Mouse (Mus musculus): ENCODE results near the gene Itga11. TPM values are rescaled to one million over a fixed set of nuclear protein-coding genes. Genes with fewer than 3 reads are reported as not detected.

Gene Itga11
- polyA plus RNA-seq, 1 experiment from 2014 or later, result 0.82 TPM

- ATAC-seq (ENCODE audit: low FRiP score, low TSS enrichment), result no peak
- H3K9ac ChIP-seq (replicated peaks; ENCODE audit: low read length), result no peak overlapping the region
- WGBS, result 62% methylated on average over 1 of the region's 1 CpGs
- no peaks in the 10 kb centered on the region for H3K36me3 ChIP-seq (ENCODE audit: insufficient read depth, low read length)
- H3K4me3 ChIP-seq (ENCODE audit: low read length), result no peak overlapping the region
- no peak overlapping the region for H3K4me2 ChIP-seq (replicated peaks; ENCODE audit: low read depth, low read length)
- H3K9me3 ChIP-seq (ENCODE audit: low read length), result no peaks in the 10 kb centered on the region
- H3K4me1 ChIP-seq (ENCODE audit: insufficient read depth, low read length), result peaks cover 16% of the 10 kb centered on the region
- H3K27ac ChIP-seq (ENCODE audit: low read length), result no peak overlapping the region
- peaks cover 32% of the 10 kb centered on the region for H3K27me3 ChIP-seq (ENCODE audit: insufficient read depth, low read length)
These were observed 2.5 kb upstream of the Itga11 start for GRCm38 (mm10) chr9:62675172-62675571.

GRCm38 (mm10) chr9:62678550-62679155 lies 1.0 kb downstream of the Itga11 start:
- Histone ChIP-seq H3K27me3 (ENCODE audit: insufficient read depth, low read length) (peaks cover 32% of the 10 kb centered on the region), H3K9ac (replicated peaks; ENCODE audit: low read length) (peak overlapping the region; percentile 43), H3K4me2 (replicated peaks; ENCODE audit: low read depth, low read length) (peak overlapping the region; percentile 85), H3K27ac (ENCODE audit: low read length) (no peak overlapping the region), H3K36me3 (ENCODE audit: insufficient read depth, low read length) (no peaks in the 10 kb centered on the region), H3K4me3 (ENCODE audit: low read length) (peak overlapping the region; percentile 42), H3K4me1 (ENCODE audit: insufficient read depth, low read length) (peaks cover 16% of the 10 kb centered on the region), H3K9me3 (ENCODE audit: low read length) (no peaks in the 10 kb centered on the region)
- WGBS, result 6% methylated on average over 22 of the region's 22 CpGs
- peak; percentile 11; the same call in 1 of the 2 replicates for ATAC-seq (ENCODE audit: low FRiP score, low TSS enrichment)

- Histone ChIP-seq H3K4me2 (replicated peaks; ENCODE audit: low read depth, low read length) (no peak overlapping the region), H3K4me3 (ENCODE audit: low read length) (no peak overlapping the region), H3K4me1 (ENCODE audit: insufficient read depth, low read length) (peaks cover 16% of the 10 kb centered on the region), H3K9ac (replicated peaks; ENCODE audit: low read length) (no peak overlapping the region), H3K27ac (ENCODE audit: low read length) (no peak overlapping the region), H3K36me3 (ENCODE audit: insufficient read depth, low read length) (no peaks in the 10 kb centered on the region), H3K9me3 (ENCODE audit: low read length) (no peaks in the 10 kb centered on the region), H3K27me3 (ENCODE audit: insufficient read depth, low read length) (peaks cover 32% of the 10 kb centered on the region)
- WGBS, result 76% methylated on average over 4 of the region's 4 CpGs
- no peak for ATAC-seq (ENCODE audit: low FRiP score, low TSS enrichment)
These were observed 1.8 kb downstream of the Itga11 start for GRCm38 (mm10) chr9:62679398-62679797.

- no peak overlapping the region for H3K27ac ChIP-seq (ENCODE audit: low read length)
- WGBS, result 82% methylated on average over 7 of the region's 7 CpGs
- no peaks in the 10 kb centered on the region for H3K9me3 ChIP-seq (ENCODE audit: low read length)
- H3K36me3 ChIP-seq (ENCODE audit: insufficient read depth, low read length), result no peaks in the 10 kb centered on the region
- no peak for ATAC-seq (ENCODE audit: low FRiP score, low TSS enrichment)
- H3K9ac ChIP-seq (replicated peaks; ENCODE audit: low read length), result no peak overlapping the region
- peaks cover 7% of the 10 kb centered on the region for H3K27me3 ChIP-seq (ENCODE audit: insufficient read depth, low read length)
- H3K4me3 ChIP-seq (ENCODE audit: low read length), result no peak overlapping the region
- no peak overlapping the region for H3K4me2 ChIP-seq (replicated peaks; ENCODE audit: low read depth, low read length)
- no peaks in the 10 kb centered on the region for H3K4me1 ChIP-seq (ENCODE audit: insufficient read depth, low read length)
These were observed 6.7 kb downstream of the Itga11 start for GRCm38 (mm10) chr9:62684311-62684710.

- Histone ChIP-seq H3K9ac (replicated peaks; ENCODE audit: low read length) (no peak overlapping the region), H3K27me3 (ENCODE audit: insufficient read depth, low read length) (no peaks in the 10 kb centered on the region), H3K9me3 (ENCODE audit: low read length) (no peaks in the 10 kb centered on the region), H3K27ac (ENCODE audit: low read length) (no peak overlapping the region), H3K4me3 (ENCODE audit: low read length) (no peak overlapping the region), H3K36me3 (ENCODE audit: insufficient read depth, low read length) (no peaks in the 10 kb centered on the region), H3K4me1 (ENCODE audit: insufficient read depth, low read length) (no peaks in the 10 kb centered on the region), H3K4me2 (replicated peaks; ENCODE audit: low read depth, low read length) (no peak overlapping the region)
- ATAC-seq (ENCODE audit: low FRiP score, low TSS enrichment), result no peak
- WGBS, result 86% methylated on average over 10 of the region's 10 CpGs
These were observed 12.1 kb downstream of the Itga11 start for GRCm38 (mm10) chr9:62689748-62690147.

- Histone ChIP-seq H3K27me3 (ENCODE audit: insufficient read depth, low read length) (no peaks in the 10 kb centered on the region), H3K4me3 (ENCODE audit: low read length) (no peak overlapping the region), H3K36me3 (ENCODE audit: insufficient read depth, low read length) (no peaks in the 10 kb centered on the region), H3K27ac (ENCODE audit: low read length) (no peak overlapping the region), H3K4me2 (replicated peaks; ENCODE audit: low read depth, low read length) (no peak overlapping the region), H3K9me3 (ENCODE audit: low read length) (no peaks in the 10 kb centered on the region), H3K4me1 (ENCODE audit: insufficient read depth, low read length) (no peaks in the 10 kb centered on the region), H3K9ac (replicated peaks; ENCODE audit: low read length) (no peak overlapping the region)
- WGBS, result 82% methylated on average over 5 of the region's 5 CpGs
- no peak for ATAC-seq (ENCODE audit: low FRiP score, low TSS enrichment)
These were observed 16.4 kb downstream of the Itga11 start for GRCm38 (mm10) chr9:62694054-62694453.

- H3K4me2 ChIP-seq (replicated peaks; ENCODE audit: low read depth, low read length), result no peak overlapping the region
- no peaks in the 10 kb centered on the region for H3K36me3 ChIP-seq (ENCODE audit: insufficient read depth, low read length)
- no peaks in the 10 kb centered on the region for H3K27me3 ChIP-seq (ENCODE audit: insufficient read depth, low read length)
- no peak overlapping the region for H3K9ac ChIP-seq (replicated peaks; ENCODE audit: low read length)
- no peak overlapping the region for H3K27ac ChIP-seq (ENCODE audit: low read length)
- H3K4me1 ChIP-seq (ENCODE audit: insufficient read depth, low read length), result no peaks in the 10 kb centered on the region
- no peak overlapping the region for H3K4me3 ChIP-seq (ENCODE audit: low read length)
- no peaks in the 10 kb centered on the region for H3K9me3 ChIP-seq (ENCODE audit: low read length)
- no peak for ATAC-seq (ENCODE audit: low FRiP score, low TSS enrichment)
- WGBS, result 78% methylated on average over 9 of the region's 9 CpGs
These were observed 17.6 kb downstream of the Itga11 start for GRCm38 (mm10) chr9:62695210-62695609.

GRCm38 (mm10) chr9:62696799-62697198 lies 19.2 kb downstream of the Itga11 start:
- Histone ChIP-seq H3K36me3 (ENCODE audit: insufficient read depth, low read length) (no peaks in the 10 kb centered on the region), H3K9ac (replicated peaks; ENCODE audit: low read length) (no peak overlapping the region), H3K4me3 (ENCODE audit: low read length) (no peak overlapping the region), H3K27ac (ENCODE audit: low read length) (no peak overlapping the region), H3K9me3 (ENCODE audit: low read length) (no peaks in the 10 kb centered on the region), H3K4me2 (replicated peaks; ENCODE audit: low read depth, low read length) (no peak overlapping the region), H3K4me1 (ENCODE audit: insufficient read depth, low read length) (no peaks in the 10 kb centered on the region), H3K27me3 (ENCODE audit: insufficient read depth, low read length) (no peaks in the 10 kb centered on the region)
- no peak for ATAC-seq (ENCODE audit: low FRiP score, low TSS enrichment)
- 85% methylated on average over 4 of the region's 4 CpGs for WGBS

- WGBS, result 87% methylated on average over 4 of the region's 4 CpGs
These were observed 29.6 kb downstream of the Itga11 start for GRCm38 (mm10) chr9:62707267-62707666.

GRCm38 (mm10) chr9:62707870-62708269 lies 30.2 kb downstream of the Itga11 start:
- H3K36me3 ChIP-seq (ENCODE audit: insufficient read depth, low read length), result no peaks in the 10 kb centered on the region
- H3K27me3 ChIP-seq (ENCODE audit: insufficient read depth, low read length), result no peaks in the 10 kb centered on the region
- ATAC-seq (ENCODE audit: low FRiP score, low TSS enrichment), result no peak
- H3K27ac ChIP-seq (ENCODE audit: low read length), result no peak overlapping the region
- H3K9ac ChIP-seq (replicated peaks; ENCODE audit: low read length), result no peak overlapping the region
- no peaks in the 10 kb centered on the region for H3K9me3 ChIP-seq (ENCODE audit: low read length)
- H3K4me3 ChIP-seq (ENCODE audit: low read length), result no peak overlapping the region
- 11% methylated on average over 6 of the region's 6 CpGs for WGBS
- peaks cover 8% of the 10 kb centered on the region for H3K4me1 ChIP-seq (ENCODE audit: insufficient read depth, low read length)
- H3K4me2 ChIP-seq (replicated peaks; ENCODE audit: low read depth, low read length), result no peak overlapping the region

More at GRCm38 (mm10) chr9:62707267-62707666, 29.6 kb downstream of the Itga11 start:
- Histone ChIP-seq H3K4me1 (ENCODE audit: insufficient read depth, low read length) (peaks cover 8% of the 10 kb centered on the region), H3K9ac (replicated peaks; ENCODE audit: low read length) (no peak overlapping the region), H3K4me3 (ENCODE audit: low read length) (no peak overlapping the region), H3K36me3 (ENCODE audit: insufficient read depth, low read length) (no peaks in the 10 kb centered on the region), H3K27ac (ENCODE audit: low read length) (no peak overlapping the region), H3K4me2 (replicated peaks; ENCODE audit: low read depth, low read length) (no peak overlapping the region), H3K9me3 (ENCODE audit: low read length) (no peaks in the 10 kb centered on the region), H3K27me3 (ENCODE audit: insufficient read depth, low read length) (no peaks in the 10 kb centered on the region)
- no peak for ATAC-seq (ENCODE audit: low FRiP score, low TSS enrichment)

Data from kidney, embryonic 16.5 days (tissue).